Mouse (Mus musculus): ENCODE measurements around the gene Secisbp2. TPM values are rescaled to one million over a fixed set of nuclear protein-coding genes. Genes with fewer than 3 reads are reported as not detected.

Gene Secisbp2
- polyA plus RNA-seq, 1 experiment = 27.2 TPM

GRCm38 (mm10) chr13:51681076-51681475 is 29.6 kb downstream of the Secisbp2 start:
- TF ChIP-seq POLR2A (IDR thresholded peaks at IDR 0.05; ENCODE audit: borderline replicate concordance, control insufficient read depth, low read depth, low read length) (no peak), CTCF (IDR thresholded peaks at IDR 0.05; ENCODE audit: control insufficient read depth, insufficient read depth, low read length) (no peak)
- WGBS = 93% methylated on average over 5 of the region's 5 CpGs
- no peaks in the 10 kb centered on the region for H3K4me1 ChIP-seq (ENCODE audit: control insufficient read depth, insufficient read depth, low read length)
- H3K4me3 ChIP-seq (replicated peaks; ENCODE audit: control insufficient read depth, low read depth, low read length) = no peak overlapping the region
- no peak overlapping the region for H3K27ac ChIP-seq (ENCODE audit: control insufficient read depth, insufficient read depth, low read depth, low read length, poor library complexity)

GRCm38 (mm10) chr13:51681634-51682033 is 30.1 kb downstream of the Secisbp2 start:
- H3K4me1 ChIP-seq (ENCODE audit: control insufficient read depth, insufficient read depth, low read length) = peaks cover 2% of the 10 kb centered on the region

DNA sequence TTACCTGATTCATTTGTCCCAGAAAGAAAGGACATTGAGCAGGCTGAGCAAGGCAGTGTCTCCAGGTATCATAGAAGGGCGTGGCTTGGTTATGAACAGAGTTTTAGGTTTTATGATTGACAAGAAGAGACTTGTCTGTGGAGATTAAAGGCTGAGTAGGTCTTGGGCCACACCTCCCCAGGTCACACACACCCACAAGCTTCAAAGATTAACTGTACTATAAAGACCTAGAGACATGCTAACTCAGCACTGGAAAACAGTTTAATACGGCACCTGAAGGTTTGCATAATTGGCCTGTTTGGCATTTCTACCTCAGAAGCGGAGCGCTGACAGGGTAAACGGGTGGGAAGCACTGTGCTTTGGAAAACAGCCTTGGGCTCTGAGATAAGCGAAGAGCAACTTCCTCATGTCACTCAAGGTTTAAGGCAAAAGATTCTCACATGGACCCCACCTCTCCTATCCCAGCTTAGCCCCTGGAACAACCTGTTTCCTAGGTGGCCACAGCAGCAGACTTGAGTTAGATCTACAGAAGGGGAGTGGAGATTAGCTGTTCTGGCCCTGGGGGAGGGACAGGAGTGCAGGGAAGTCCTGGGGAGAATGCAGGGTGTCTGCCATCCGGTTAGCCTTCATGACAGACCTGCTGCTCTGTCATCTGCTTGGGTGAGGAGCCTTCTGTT is 33.9 kb downstream of the Secisbp2 start:
- H3K27ac ChIP-seq (ENCODE audit: control insufficient read depth, insufficient read depth, low read depth, low read length, poor library complexity) = no peak overlapping the region
- no peak overlapping the region for H3K4me3 ChIP-seq (replicated peaks; ENCODE audit: control insufficient read depth, low read depth, low read length)
- TF ChIP-seq POLR2A (IDR thresholded peaks at IDR 0.05; ENCODE audit: borderline replicate concordance, control insufficient read depth, low read depth, low read length) (no peak), CTCF (IDR thresholded peaks at IDR 0.05; ENCODE audit: control insufficient read depth, insufficient read depth, low read length) (no peak)
- H3K4me1 ChIP-seq (ENCODE audit: control insufficient read depth, insufficient read depth, low read length) = peaks cover 3% of the 10 kb centered on the region
- 54% methylated on average over 7 of the region's 7 CpGs for WGBS

More at GRCm38 (mm10) chr13:51681634-51682033, 30.1 kb downstream of the Secisbp2 start:
- Histone ChIP-seq H3K27ac (ENCODE audit: control insufficient read depth, insufficient read depth, low read depth, low read length, poor library complexity) (no peak overlapping the region), H3K4me3 (replicated peaks; ENCODE audit: control insufficient read depth, low read depth, low read length) (no peak overlapping the region)
- no peak for TF ChIP-seq POLR2A (IDR thresholded peaks at IDR 0.05; ENCODE audit: borderline replicate concordance, control insufficient read depth, low read depth, low read length)
- TF ChIP-seq CTCF (IDR thresholded peaks at IDR 0.05; ENCODE audit: control insufficient read depth, insufficient read depth, low read length) = no peak
- 94% methylated on average over 8 of the region's 8 CpGs for WGBS

DNA sequence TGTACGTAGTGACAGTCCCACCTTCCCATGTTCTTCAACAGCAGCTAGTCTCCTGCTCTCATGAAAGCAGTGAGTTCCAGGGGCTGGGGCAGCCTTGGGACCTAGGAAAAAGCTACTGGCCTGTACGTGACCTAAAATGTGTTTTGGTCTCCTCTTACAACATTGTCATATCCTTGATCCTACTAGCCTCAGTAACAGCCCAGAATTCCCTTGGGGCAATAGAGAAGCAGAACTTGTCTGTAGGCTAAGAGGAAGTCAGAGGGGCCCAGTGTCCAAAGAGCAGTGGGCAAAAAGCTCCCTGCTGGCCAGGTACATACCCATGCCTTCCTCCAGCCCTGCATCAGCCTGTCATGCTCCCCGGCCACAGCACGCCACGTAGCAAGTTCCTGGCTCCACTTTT is 35.5 kb downstream of the Secisbp2 start:
- TF ChIP-seq CTCF (IDR thresholded peaks at IDR 0.05; ENCODE audit: control insufficient read depth, insufficient read depth, low read length) (no peak), POLR2A (IDR thresholded peaks at IDR 0.05; ENCODE audit: borderline replicate concordance, control insufficient read depth, low read depth, low read length) (no peak)
- Histone ChIP-seq H3K4me1 (ENCODE audit: control insufficient read depth, insufficient read depth, low read length) (peaks cover 3% of the 10 kb centered on the region), H3K4me3 (replicated peaks; ENCODE audit: control insufficient read depth, low read depth, low read length) (no peak overlapping the region), H3K27ac (ENCODE audit: control insufficient read depth, insufficient read depth, low read depth, low read length, poor library complexity) (no peak overlapping the region)
- WGBS = 73% methylated on average over 5 of the region's 5 CpGs

DNA sequence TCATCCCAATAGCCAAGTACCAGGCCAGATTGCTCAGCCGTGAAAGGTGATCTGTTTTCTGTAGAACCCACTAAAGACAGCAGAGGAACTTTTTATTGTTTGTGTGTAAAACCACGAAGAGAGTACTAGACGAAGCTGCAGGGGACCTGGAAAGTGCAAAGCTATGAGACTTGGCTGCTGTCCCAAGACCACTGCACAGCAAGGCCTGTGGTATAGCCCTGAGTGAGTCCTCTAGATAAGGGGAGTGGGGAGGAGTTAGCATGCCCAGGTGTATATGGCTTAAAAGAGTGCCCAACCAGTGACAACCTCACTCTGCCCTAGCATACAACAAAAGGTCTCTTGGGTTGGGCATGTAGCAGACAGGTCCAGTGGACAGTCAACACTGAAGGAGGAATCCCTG is 37.2 kb downstream of the Secisbp2 start:
- no peak overlapping the region for H3K4me3 ChIP-seq (replicated peaks; ENCODE audit: control insufficient read depth, low read depth, low read length)
- H3K27ac ChIP-seq (ENCODE audit: control insufficient read depth, insufficient read depth, low read depth, low read length, poor library complexity) = no peak overlapping the region
- H3K4me1 ChIP-seq (ENCODE audit: control insufficient read depth, insufficient read depth, low read length) = peaks cover 3% of the 10 kb centered on the region
- no peak for TF ChIP-seq CTCF (IDR thresholded peaks at IDR 0.05; ENCODE audit: control insufficient read depth, insufficient read depth, low read length)
- WGBS = 39% methylated on average over 3 of the region's 3 CpGs

DNA sequence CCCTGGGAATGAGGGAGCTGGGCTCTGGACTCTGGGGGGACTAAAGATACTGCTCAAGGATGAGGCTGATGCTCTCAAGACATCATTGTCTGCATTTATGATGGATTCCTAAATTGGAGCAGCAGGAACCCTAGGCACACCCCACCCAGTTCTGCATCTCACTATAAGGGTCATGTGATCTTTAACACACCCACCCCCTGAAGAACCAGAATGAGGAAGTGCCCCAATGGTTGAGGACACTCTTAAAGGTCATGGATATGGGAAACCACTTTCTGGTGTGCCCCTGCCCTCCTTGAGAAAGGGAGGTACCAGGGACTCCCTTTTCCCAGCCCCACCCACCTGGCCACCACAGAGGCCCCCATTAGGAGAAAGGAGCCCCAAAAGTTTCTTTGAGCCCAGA is 45.0 kb downstream of the Secisbp2 start:
- Histone ChIP-seq H3K27ac (ENCODE audit: control insufficient read depth, insufficient read depth, low read depth, low read length, poor library complexity) (no peak overlapping the region), H3K4me3 (replicated peaks; ENCODE audit: control insufficient read depth, low read depth, low read length) (no peak overlapping the region), H3K4me1 (ENCODE audit: control insufficient read depth, insufficient read depth, low read length) (peaks cover 2% of the 10 kb centered on the region; the same call in 1 of the 2 replicates)
- TF ChIP-seq POLR2A (IDR thresholded peaks at IDR 0.05; ENCODE audit: borderline replicate concordance, control insufficient read depth, low read depth, low read length) (no peak), CTCF (IDR thresholded peaks at IDR 0.05; ENCODE audit: control insufficient read depth, insufficient read depth, low read length) (no peak)

- 55% methylated on average over 6 of the region's 6 CpGs for WGBS
- H3K4me1 ChIP-seq (ENCODE audit: control insufficient read depth, insufficient read depth, low read length) = peaks cover 2% of the 10 kb centered on the region; the same call in 1 of the 2 replicates
- H3K27ac ChIP-seq (ENCODE audit: control insufficient read depth, insufficient read depth, low read depth, low read length, poor library complexity) = no peak overlapping the region
- TF ChIP-seq CTCF (IDR thresholded peaks at IDR 0.05; ENCODE audit: control insufficient read depth, insufficient read depth, low read length) (no peak), POLR2A (IDR thresholded peaks at IDR 0.05; ENCODE audit: borderline replicate concordance, control insufficient read depth, low read depth, low read length) (no peak)
- no peak overlapping the region for H3K4me3 ChIP-seq (replicated peaks; ENCODE audit: control insufficient read depth, low read depth, low read length)
These were observed 46.0 kb downstream of the Secisbp2 start for GRCm38 (mm10) chr13:51697455-51697854.

DNA sequence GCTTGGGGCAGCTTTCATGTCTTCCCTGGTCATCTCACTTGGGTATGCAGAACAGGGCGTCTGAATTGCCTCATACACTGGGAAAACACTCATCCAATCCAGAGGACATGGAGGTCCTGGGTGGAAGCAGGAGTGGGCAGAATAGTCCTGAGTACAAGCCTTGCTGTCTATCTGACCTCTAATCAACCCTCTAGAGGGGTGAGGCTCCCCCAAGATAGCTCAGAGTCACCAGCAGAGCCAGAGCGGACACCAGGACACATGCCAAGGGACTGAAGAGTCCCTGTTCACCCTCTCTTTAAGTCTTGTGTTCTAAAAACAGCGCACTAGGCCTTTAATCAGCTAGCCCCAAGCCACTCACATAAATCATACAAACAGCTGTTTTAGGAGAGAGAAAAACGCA is 46.4 kb downstream of the Secisbp2 start:
- TF ChIP-seq POLR2A (IDR thresholded peaks at IDR 0.05; ENCODE audit: borderline replicate concordance, control insufficient read depth, low read depth, low read length) (no peak), CTCF (IDR thresholded peaks at IDR 0.05; ENCODE audit: control insufficient read depth, insufficient read depth, low read length) (no peak)
- Histone ChIP-seq H3K4me1 (ENCODE audit: control insufficient read depth, insufficient read depth, low read length) (peaks cover 2% of the 10 kb centered on the region; the same call in 1 of the 2 replicates), H3K4me3 (replicated peaks; ENCODE audit: control insufficient read depth, low read depth, low read length) (no peak overlapping the region), H3K27ac (ENCODE audit: control insufficient read depth, insufficient read depth, low read depth, low read length, poor library complexity) (no peak overlapping the region)
- 67% methylated on average over 4 of the region's 4 CpGs for WGBS

GRCm38 (mm10) chr13:51698318-51698717 is 46.8 kb downstream of the Secisbp2 start:
- Histone ChIP-seq H3K27ac (ENCODE audit: control insufficient read depth, insufficient read depth, low read depth, low read length, poor library complexity) (0 out of 2 replicates have a peak overlapping the region, but pooled peaks have one; percentile 29), H3K4me3 (replicated peaks; ENCODE audit: control insufficient read depth, low read depth, low read length) (no peak overlapping the region), H3K4me1 (ENCODE audit: control insufficient read depth, insufficient read depth, low read length) (peaks cover 2% of the 10 kb centered on the region; the same call in 1 of the 2 replicates)
- WGBS = 80% methylated on average over 3 of the region's 3 CpGs
- TF ChIP-seq POLR2A (IDR thresholded peaks at IDR 0.05; ENCODE audit: borderline replicate concordance, control insufficient read depth, low read depth, low read length) (no peak), CTCF (IDR thresholded peaks at IDR 0.05; ENCODE audit: control insufficient read depth, insufficient read depth, low read length) (no peak)
